Comparison of ENCODE assay signal across 17 mouse cellular contexts in genomic region chr1:176832071-176832470, GRCm38 (mm10).
"Had no signal": no experiment of that assay in that cellular context is flagged by ENCODE, and none has a peak within 500 bp of the region (broad histone marks: within the 10 kb centered on the region; RNA-seq: fewer than 3 reads in every experiment).

No protein-coding gene starts in this region.

- H3K27ac ChIP-seq: liver, embryonic 15.5 days; lung, embryonic 15.5 days; midbrain, embryonic 13.5 days; midbrain, embryonic 15.5 days; neural tube, embryonic 13.5 days; neural tube, embryonic 15.5 days had no signal

- DNase-seq: liver, postnatal 0 days; lung, adult 2 months; lung, postnatal 14 days; lung, postnatal 36 days; retina, postnatal 1 day; right cerebral cortex, adult 18-20 months; thymus, adult 18-20 months; thymus, postnatal 14 days; thymus, postnatal 36 days had no signal

- H3K4me3 ChIP-seq: liver, embryonic 15.5 days; lung, embryonic 15.5 days; midbrain, embryonic 13.5 days; midbrain, embryonic 15.5 days; neural tube, embryonic 13.5 days; neural tube, embryonic 15.5 days had no signal

- H3K27me3 ChIP-seq: lung, embryonic 15.5 days; megakaryocyte, embryonic 14.5 days had no signal

- ATAC-seq: liver, postnatal 0 days; lung, postnatal 0 days; midbrain, embryonic 13.5 days; midbrain, embryonic 15.5 days had no signal

- H3K36me3 ChIP-seq: liver, embryonic 15.5 days had no signal
